In genomic region chr11:78536080-78536689, GRCm38 (mm10) we compare ENCODE assay signal across 8 mouse cellular contexts. TPM values are rescaled to one million over a fixed set of nuclear protein-coding genes. Genes with fewer than 3 reads are reported as not detected.
DNase-seq lines count a peak whose midpoint lies in the region; ATAC-seq and TF ChIP-seq lines count a peak whose summit lies in the region.

Gene Tnfaip1 (minus strand): TSS chr11:78536332.
Gene Ift20 (plus strand): TSS chr11:78536361.

- peaks cover 23% of the 10 kb centered on the region for H3K79me2 ChIP-seq in MEL (ENCODE audit: control insufficient read depth, insufficient read depth, low read length, poor library complexity)

- TF ChIP-seq CTCF in MEL (IDR thresholded peaks at IDR 0.05 in 2 of 3, conservative IDR thresholded peaks at IDR 0.05 in 1 of 3; ENCODE audit: control insufficient read depth in 1 of 3, insufficient read depth in 1 of 3, low read depth in 2 of 3, low read length in 3 of 3, poor library complexity in 1 of 3, severe bottlenecking in 1 of 3) = 0 out of 6 replicates have a peak, but pooled peaks of 1 of the 3 experiments have one; percentile 5
- no peak for TF ChIP-seq CTCF in cerebellum, adult 2 months (IDR thresholded peaks at IDR 0.05; ENCODE audit: borderline replicate concordance, insufficient read depth, low read depth, low read length)
- 0 out of 2 replicates have a peak, but pooled peaks have one; percentile 9 for TF ChIP-seq CTCF in forebrain, postnatal 0 days (IDR thresholded peaks at IDR 0.05; ENCODE audit: low read depth)

- peak; percentile 100 for DNase-seq in MEL (ENCODE audit: low read depth, low spot score)
- DNase-seq in cerebellum, adult 2 months = peak; percentile 96 to 99
- DNase-seq in forebrain, postnatal 0 days = peak; percentile 98
- peak; percentile 97 for DNase-seq in heart, postnatal 4 days
- DNase-seq in layer of hippocampus, adult 8-10 months (ENCODE audit: low spot score in 2 of 2) = peak; percentile 97 to 98
- DNase-seq in ovary, adult 18-20 months (ENCODE audit: low spot score) = peak; percentile 98
- peak; percentile 100 for DNase-seq in thymus, postnatal 0 days (ENCODE audit: low spot score)

- no peaks in the 10 kb centered on the region for H3K9me3 ChIP-seq in MEL (replicated peaks; ENCODE audit: insufficient read depth, low read length)
- no peaks in the 10 kb centered on the region for H3K9me3 ChIP-seq in forebrain, postnatal 0 days (ENCODE audit: low read length)
- no peaks in the 10 kb centered on the region for H3K9me3 ChIP-seq in lung, embryonic 15.5 days

- TF ChIP-seq EP300 in MEL (IDR thresholded peaks at IDR 0.05; ENCODE audit: low read depth in 1 of 2, low read length in 2 of 2) = peak in 1 of 2 experiments; percentile 62; a peak in 2 of 4 replicates

- H3K4me2 ChIP-seq in forebrain, postnatal 0 days (ENCODE audit: low read depth) = peak within 1 kb of the TSS; percentile 77
- peak within 1 kb of the TSS; percentile 73 for H3K4me2 ChIP-seq in lung, embryonic 15.5 days

- peak; percentile 93 to 99 for TF ChIP-seq POLR2A in MEL (IDR thresholded peaks at IDR 0.05; ENCODE audit: control insufficient read depth in 1 of 2, insufficient read depth in 1 of 2, low read depth in 1 of 2, low read length in 2 of 2, poor library complexity in 1 of 2)
- TF ChIP-seq POLR2A in cerebellum, adult 2 months (IDR thresholded peaks at IDR 0.05; ENCODE audit: borderline replicate concordance, insufficient read depth, low read length) = peak; percentile 70

- peaks cover 0 to 34% of the 10 kb centered on the region in 2 experiments; a peak in 3 of 4 replicates for H3K4me1 ChIP-seq in MEL (ENCODE audit: control insufficient read depth in 1 of 2, insufficient read depth in 2 of 2, low read length in 2 of 2)
- 0 out of 2 replicates have a peak, but pooled peaks cover 6% of the 10 kb centered on the region for H3K4me1 ChIP-seq in cerebellum, adult 2 months (ENCODE audit: control insufficient read depth, insufficient read depth, low read length)
- peaks cover 10% of the 10 kb centered on the region for H3K4me1 ChIP-seq in forebrain, postnatal 0 days (ENCODE audit: insufficient read depth)
- H3K4me1 ChIP-seq in lung, embryonic 15.5 days = peaks cover 28% of the 10 kb centered on the region

- peak within 1 kb of the TSS; percentile 76 to 87 for H3K4me3 ChIP-seq in MEL (ENCODE audit: control insufficient read depth in 1 of 2, insufficient read depth in 1 of 2, low read depth in 2 of 2, low read length in 2 of 2)
- H3K4me3 ChIP-seq in cerebellum, adult 2 months (replicated peaks; ENCODE audit: insufficient read depth, low read depth, low read length) = peak within 1 kb of the TSS; percentile 81
- H3K4me3 ChIP-seq in forebrain, postnatal 0 days (ENCODE audit: low read depth, low read length) = peak within 1 kb of the TSS; percentile 65
- H3K4me3 ChIP-seq in lung, embryonic 15.5 days = peak within 1 kb of the TSS; percentile 65

- H3K27ac ChIP-seq in MEL (ENCODE audit: control insufficient read depth, low read depth, low read length) = peak within 1 kb of the TSS; percentile 66
- peak within 1 kb of the TSS; percentile 19 for H3K27ac ChIP-seq in cerebellum, adult 2 months (ENCODE audit: insufficient read depth, low read length)
- H3K27ac ChIP-seq in forebrain, postnatal 0 days (ENCODE audit: low read depth, low read length) = peak within 1 kb of the TSS; percentile 87
- H3K27ac ChIP-seq in lung, embryonic 15.5 days = peak within 1 kb of the TSS; percentile 94

- no peaks in the 10 kb centered on the region for H3K27me3 ChIP-seq in MEL (ENCODE audit: control insufficient read depth in 1 of 2, insufficient read depth in 2 of 2, low read length in 2 of 2)
- H3K27me3 ChIP-seq in cerebellum, adult 2 months (ENCODE audit: control insufficient read depth, insufficient read depth, low read length) = no peaks in the 10 kb centered on the region
- H3K27me3 ChIP-seq in forebrain, postnatal 0 days (ENCODE audit: insufficient read depth, low read length) = no peaks in the 10 kb centered on the region
- H3K27me3 ChIP-seq in lung, embryonic 15.5 days = no peaks in the 10 kb centered on the region

- peaks cover 4 to 25% of the 10 kb centered on the region in 2 experiments for H3K36me3 ChIP-seq in MEL (ENCODE audit: control insufficient read depth in 1 of 2, insufficient read depth in 2 of 2, low read length in 2 of 2)
- peaks cover 21% of the 10 kb centered on the region for H3K36me3 ChIP-seq in forebrain, postnatal 0 days (ENCODE audit: insufficient read depth)
- H3K36me3 ChIP-seq in lung, embryonic 15.5 days = peaks cover 27% of the 10 kb centered on the region

- peak within 1 kb of the TSS; percentile 87 for H3K9ac ChIP-seq in MEL (ENCODE audit: control insufficient read depth, low read depth, low read length, poor library complexity, severe bottlenecking)
- H3K9ac ChIP-seq in forebrain, postnatal 0 days = peak within 1 kb of the TSS; percentile 75
- H3K9ac ChIP-seq in lung, embryonic 15.5 days = peak within 1 kb of the TSS; percentile 72

- no peak for TF ChIP-seq RAD21 in MEL (IDR thresholded peaks at IDR 0.05; ENCODE audit: low read depth, low read length)

- peak; percentile 99 for ATAC-seq in forebrain, postnatal 0 days
- peak; percentile 98 for ATAC-seq in lung, embryonic 15.5 days (ENCODE audit: borderline replicate concordance, extremely low read depth, low FRiP score, low TSS enrichment)

- under 1% methylated on average over 52 of the region's 52 CpGs for WGBS in cerebellum, adult 2 months
- under 1% methylated on average over 52 of the region's 52 CpGs for WGBS in forebrain, postnatal 0 days
- under 1% methylated on average over 52 of the region's 52 CpGs for WGBS in lung, embryonic 15.5 days

TF ChIP-seq in MEL, 35 proteins besides CTCF, POLR2A, EP300 and RAD21 (continues in another document):
- TF ChIP-seq GATA1 (IDR thresholded peaks at IDR 0.05; ENCODE audit: low read depth, low read length) (peak; percentile 96), KAT2A (conservative IDR thresholded peaks at IDR 0.05; ENCODE audit: low read depth, low read length) (peak; percentile 99), TAL1 (IDR thresholded peaks at IDR 0.05; ENCODE audit: low read length) (no peak), TBP (IDR thresholded peaks at IDR 0.05; ENCODE audit: low read depth, low read length) (peak; percentile 88), ZMIZ1 (IDR thresholded peaks at IDR 0.05; ENCODE audit: low read depth, low read length) (peak; percentile 96), USF1 (IDR thresholded peaks at IDR 0.05; ENCODE audit: low read depth, low read length) (peak; percentile 68), ELF1 (IDR thresholded peaks at IDR 0.05; ENCODE audit: low read depth, low read length) (peak; percentile 92), MEF2A (IDR thresholded peaks at IDR 0.05; ENCODE audit: extremely low read depth, insufficient replicate concordance, low read depth, low read length, poor library complexity, severe bottlenecking) (no peak), GABPA (IDR thresholded peaks at IDR 0.05; ENCODE audit: low read depth, low read length) (peak; percentile 51; the same call in 1 of the 2 replicates), ZC3H11A (IDR thresholded peaks at IDR 0.05; ENCODE audit: low read depth, low read length) (no peak), MAX (IDR thresholded peaks at IDR 0.05; ENCODE audit: low read length) (peak; percentile 80; the same call in 1 of the 2 replicates), MXI1 (IDR thresholded peaks at IDR 0.05; ENCODE audit: low read depth, low read length) (peak; percentile 96), ETS1 (IDR thresholded peaks at IDR 0.05; ENCODE audit: low read depth, low read length) (peak; percentile 92), ZNF384 (IDR thresholded peaks at IDR 0.05; ENCODE audit: low read depth, low read length) (no peak; the same call in 1 of the 2 replicates), CHD1 (IDR thresholded peaks at IDR 0.05; ENCODE audit: low read depth, low read length) (no peak), POLR2AphosphoS2 (IDR thresholded peaks at IDR 0.05; ENCODE audit: low read length) (peak; percentile 96), POLR2AphosphoS5 (IDR thresholded peaks at IDR 0.05; ENCODE audit: borderline replicate concordance, low read depth, low read length) (no peak), UBTF (IDR thresholded peaks at IDR 0.05; ENCODE audit: borderline replicate concordance, insufficient read depth, low read depth, low read length) (0 out of 2 replicates have a peak, but pooled peaks have one; percentile 51), MYB (IDR thresholded peaks at IDR 0.05; ENCODE audit: low read depth, low read length) (peak; percentile 50; the same call in 1 of the 2 replicates), JUND (IDR thresholded peaks at IDR 0.05; ENCODE audit: low read depth, low read length) (no peak), SMC3 (IDR thresholded peaks at IDR 0.05; ENCODE audit: low read depth, low read length) (peak; percentile 9; the same call in 1 of the 2 replicates), ZKSCAN1 (IDR thresholded peaks at IDR 0.05; ENCODE audit: low read depth, low read length) (no peak)

RNA-seq across cellular contexts. Expression of gene Tnfaip1, which starts in this region (rescaled TPM):
- total RNA-seq in MEL (2012; rRNA removed) = 3.9 and 4.7 TPM in 2 replicates
- 1 to 10 TPM in 1 of 2 experiments, not detected in 1; 7.4 TPM for polyA plus RNA-seq in MEL (2012; ENCODE audit: insufficient read depth in 1 of 2, insufficient read length in 2 of 2, low read depth in 1 of 2, low replicate concordance in 2 of 2, missing spikeins in 1 of 2)
- polyA plus RNA-seq in cerebellum, adult 2 months (2012; rRNA removed) = 36.7 and 38.0 TPM in 2 replicates
- total RNA-seq in forebrain, postnatal 0 days (2014; rRNA removed) = 38.9 and 42.7 TPM in 2 replicates
- polyA plus RNA-seq in forebrain, postnatal 0 days (2015; fragmentation: Nextera tagmentation; extraction: Ambion mirVana) = 54.6 and 66.3 TPM in 2 replicates
- 10 to 100 TPM; 69.6 to 71.6 TPM for total RNA-seq in heart, postnatal 4 days (2021)
- total RNA-seq in layer of hippocampus, adult 8-10 months (2022) = 10 to 100 TPM; 29.9 to 32.6 (median 30.7) TPM
- 83.0 and 83.1 TPM in 2 replicates for polyA plus RNA-seq in lung, embryonic 15.5 days (2015; fragmentation: Nextera tagmentation; extraction: Ambion mirVana)
- 17.9 and 18.3 TPM in 2 replicates for polyA plus RNA-seq in thymus, postnatal 0 days (2015; fragmentation: Nextera tagmentation; extraction: Ambion mirVana)

RNA-seq across cellular contexts. Expression of gene Ift20, which starts in this region (rescaled TPM):
- total RNA-seq in MEL (2012; rRNA removed) = 153 and 196 TPM in 2 replicates
- 100 to 1,000 TPM in 1 of 2 experiments, not detected in 1; 128 TPM for polyA plus RNA-seq in MEL (2012; ENCODE audit: insufficient read depth in 1 of 2, insufficient read length in 2 of 2, low read depth in 1 of 2, low replicate concordance in 2 of 2, missing spikeins in 1 of 2)
- 83.7 and 91.8 TPM in 2 replicates for polyA plus RNA-seq in cerebellum, adult 2 months (2012; rRNA removed)
- 106 and 119 TPM in 2 replicates for total RNA-seq in forebrain, postnatal 0 days (2014; rRNA removed)
- polyA plus RNA-seq in forebrain, postnatal 0 days (2015; fragmentation: Nextera tagmentation; extraction: Ambion mirVana) = 124 and 140 TPM in 2 replicates
- total RNA-seq in heart, postnatal 4 days (2021) = 10 to 100 TPM; 56.3 to 58.9 TPM
- 10 to 100 TPM; 68.0 to 73.9 (median 73.6) TPM for total RNA-seq in layer of hippocampus, adult 8-10 months (2022)
- 134 and 137 TPM in 2 replicates for polyA plus RNA-seq in lung, embryonic 15.5 days (2015; fragmentation: Nextera tagmentation; extraction: Ambion mirVana)
- polyA plus RNA-seq in thymus, postnatal 0 days (2015; fragmentation: Nextera tagmentation; extraction: Ambion mirVana) = 151 and 161 TPM in 2 replicates

Comparison
In these comparisons a context has a peak if more than half of its experiments do, and no peak if none do; other contexts are left out.
1. Peak in every context shown above with its lines: DNase-seq, ATAC-seq, H3K4me3 ChIP-seq and H3K27ac ChIP-seq.
2. H3K27ac ChIP-seq: peak in every context shown above with its lines; median percentile 94 in lung, embryonic 15.5 days; 87 in forebrain, postnatal 0 days; 66 in MEL; 19 in cerebellum, adult 2 months.